Mouse (Mus musculus) heart, adult 2 months (tissue): ENCODE data around the gene Hapln2. TPM values are rescaled to one million over a fixed set of nuclear protein-coding genes. Genes with fewer than 3 reads are reported as not detected.

Experiments used
- DNase-seq, 2 experiments: peaks; one replicate each; pipeline ENCODE4 v3.0.0; 2021
- H3K27ac ChIP-seq: fragments of 200-600 bp; 2 replicates; pipeline ENCODE4 v1.8.1; 2022
- H3K27me3 ChIP-seq: fragments of 200-500 bp; 2 replicates; pipeline ENCODE4 v1.6.1; 2012; ENCODE audit warnings: mild to moderate bottlenecking, low read length, inconsistent platforms, mixed read lengths; ENCODE audit not compliant: control insufficient read depth, insufficient read depth
- H3K36me3 ChIP-seq: fragments of 200-500 bp; 2 replicates; pipeline ENCODE4 v1.6.1; 2012; ENCODE audit warnings: low read length, inconsistent platforms; ENCODE audit not compliant: control insufficient read depth, insufficient read depth
- H3K4me1 ChIP-seq: fragments of 200-500 bp; 2 replicates; pipeline ENCODE4 v1.6.1; 2011; ENCODE audit warnings: low read length; ENCODE audit not compliant: control insufficient read depth, insufficient read depth
- H3K4me3 ChIP-seq: fragments of 200-600 bp; 2 replicates; pipeline ENCODE4 v1.8.1; 2022
- H3K79me2 ChIP-seq: fragments of 200-500 bp; replicated peaks from 2 replicates; pipeline ENCODE4 v1.6.1; 2012; ENCODE audit warnings: mild to moderate bottlenecking, inconsistent platforms, low read length, moderate library complexity, mixed read lengths; ENCODE audit not compliant: control insufficient read depth, insufficient read depth
- H3K9ac ChIP-seq: fragments of 200-500 bp; 2 replicates; pipeline ENCODE4 v1.6.1; 2012; ENCODE audit warnings: low read depth, mild to moderate bottlenecking, control low read depth, inconsistent platforms, low read length, mixed read lengths
- CTCF ChIP-seq: fragments of 200-600 bp; IDR thresholded peaks from 2 replicates; pipeline ENCODE4 v1.8.1; 2022; ENCODE audit warnings: antibody characterized with exemption, mild to moderate bottlenecking, moderate library complexity
- EP300 ChIP-seq: fragments of 200-500 bp; IDR thresholded peaks from 2 replicates; pipeline ENCODE4 v1.6.1; 2011; ENCODE audit warnings: low read depth, low read length, control low read depth; ENCODE audit not compliant: insufficient read depth
- POLR2A ChIP-seq: fragments of 200-500 bp; IDR thresholded peaks from 2 replicates; pipeline ENCODE4 v1.6.1; 2011; ENCODE audit warnings: mild to moderate bottlenecking, low read depth, low read length, control low read depth; ENCODE audit not compliant: insufficient read depth
- WGBS: fragments of 180-500 bp; shearing (Covaris S2); methylation state at CpG from one replicate; pipeline ENCODE4 v1.1.7; 2018; 5-methylcytosine and 5-hydroxymethylcytosine counted together
- intact Hi-C: fragments of 180-260 bp; cut with DNase I; formaldehyde crosslinking; loops from one replicate; pipeline ENCODE4 v1.15.1; 2025
- polyA plus RNA-seq: library from polyadenylated mRNA; depleted of rRNA; stranded (reverse); fragments of >200 nt; gene quantifications from 2 replicates; pipeline ENCODE4 v1.2.3, GENCODE M21; 2012
- total RNA-seq, 2 experiments: library from RNA; stranded (reverse); gene quantifications; 2 replicates each; pipeline ENCODE4 v1.2.3; 2021

Gene Hapln2
- total and polyA plus RNA-seq, 3 experiments = not detected

GRCm38 (mm10) chr3:88057902-88058696 is 30.7 kb upstream of the Hapln2 start, which contains the start of gene Naxe:
TSS of gene Naxe (minus strand) at chr3:88058495.
- H3K9ac ChIP-seq = peak within 1 kb of the TSS; percentile 95
- under 1% methylated on average over 60 of the region's 60 CpGs for WGBS
- intact Hi-C loops = loop anchor here (1.0 kb wide), 1 partner anchor 15 kb away; the partner anchor contains the start of gene Gpatch4
- peak; percentile 89 to 91 for DNase-seq
- TF ChIP-seq CTCF = no peak
- TF ChIP-seq EP300 = 0 out of 2 replicates have a peak, but pooled peaks have one; percentile 8
- TF ChIP-seq POLR2A = peak; percentile 76
- peaks cover 3% of the 10 kb centered on the region for H3K4me1 ChIP-seq
- no peaks in the 10 kb centered on the region for H3K36me3 ChIP-seq
- peak within 1 kb of the TSS; percentile 96 for H3K4me3 ChIP-seq
- no peaks in the 10 kb centered on the region for H3K27me3 ChIP-seq
- peaks cover 4% of the 10 kb centered on the region; the same call in 1 of the 2 replicates for H3K79me2 ChIP-seq
- peak within 1 kb of the TSS; percentile 73 for H3K27ac ChIP-seq

GRCm38 (mm10) chr3:88057030-88057429 is 29.6 kb upstream of the Hapln2 start:
- TF ChIP-seq POLR2A (no peak), CTCF (no peak), EP300 (no peak)
- H3K4me3 ChIP-seq = no peak overlapping the region
- peaks cover 3% of the 10 kb centered on the region for H3K4me1 ChIP-seq
- no peak for DNase-seq
- H3K79me2 ChIP-seq = peaks cover 4% of the 10 kb centered on the region; the same call in 1 of the 2 replicates
- intact Hi-C loops = no loop called here
- H3K27ac ChIP-seq = no peak overlapping the region
- no peak overlapping the region for H3K9ac ChIP-seq
- no peaks in the 10 kb centered on the region for H3K36me3 ChIP-seq
- 94% methylated on average over 6 of the region's 6 CpGs for WGBS
- no peaks in the 10 kb centered on the region for H3K27me3 ChIP-seq

GRCm38 (mm10) chr3:88049532-88049931 is 22.1 kb upstream of the Hapln2 start:
- WGBS = 64% methylated on average over 3 of the region's 3 CpGs
- no peak for TF ChIP-seq CTCF
- no peak for TF ChIP-seq POLR2A
- no peak for TF ChIP-seq EP300
- no peaks in the 10 kb centered on the region for H3K27me3 ChIP-seq
- no peaks in the 10 kb centered on the region for H3K79me2 ChIP-seq
- H3K9ac ChIP-seq = no peak overlapping the region
- intact Hi-C loops = no loop called here
- H3K4me1 ChIP-seq = no peaks in the 10 kb centered on the region
- no peak overlapping the region for H3K27ac ChIP-seq
- no peak overlapping the region for H3K4me3 ChIP-seq
- H3K36me3 ChIP-seq = no peaks in the 10 kb centered on the region
- DNase-seq = no peak

DNA sequence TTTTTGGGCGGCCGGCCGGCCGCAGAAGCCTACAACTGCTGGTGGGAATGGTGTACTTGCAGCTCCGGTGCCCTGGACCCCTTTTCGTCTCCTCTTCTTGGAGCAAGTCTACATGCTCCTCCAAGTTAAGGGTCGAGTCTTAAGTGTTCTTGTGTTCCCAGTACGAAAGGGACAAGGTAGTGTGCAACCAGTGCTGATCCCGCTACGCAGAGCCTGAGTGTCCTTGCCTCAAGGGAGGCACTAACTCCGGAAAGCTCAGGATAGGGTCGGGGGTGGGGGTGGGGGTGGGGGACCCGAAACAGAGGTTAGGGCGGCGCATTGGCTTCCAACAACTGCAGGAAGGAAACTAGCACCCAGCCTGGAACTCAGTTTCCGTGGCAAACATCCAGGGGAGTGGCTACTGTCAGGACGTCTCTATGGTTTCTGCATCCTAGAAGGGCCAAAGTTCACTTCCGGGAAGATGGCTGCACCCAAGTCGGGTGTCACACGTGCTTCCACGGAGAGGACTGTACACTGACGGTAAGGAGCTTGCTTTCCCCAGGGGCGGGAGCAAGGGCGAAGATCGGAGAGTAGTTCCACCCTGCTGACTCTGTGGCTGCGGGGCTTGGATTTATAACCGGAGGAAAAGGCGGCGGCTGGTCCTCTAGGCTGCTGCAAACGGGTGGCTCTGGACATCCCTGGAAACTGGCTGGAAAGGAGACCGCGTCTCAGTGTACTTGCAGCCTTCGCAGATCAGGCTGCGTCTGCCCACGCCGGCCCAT is 15.5 kb upstream of the Hapln2 start, which contains the start of gene Gpatch4:
Gpatch4 (plus strand) TSS at position 448 of the 761 bp plus-strand sequence.
- no peaks in the 10 kb centered on the region; the same call in 1 of the 2 replicates for H3K36me3 ChIP-seq
- H3K4me3 ChIP-seq = peak within 1 kb of the TSS; percentile 83
- H3K9ac ChIP-seq = peak within 1 kb of the TSS; percentile 44
- peak; percentile 81 for TF ChIP-seq POLR2A
- peak; percentile 85 for TF ChIP-seq EP300
- TF ChIP-seq CTCF = no peak
- no peaks in the 10 kb centered on the region for H3K79me2 ChIP-seq
- no peaks in the 10 kb centered on the region for H3K4me1 ChIP-seq
- intact Hi-C loops = loop anchor here (1.0 to 2.0 kb wide), 2 partner anchors 15 to 40 kb away; partner anchors contain the start of gene Naxe
- peak; percentile 80 to 89 for DNase-seq
- WGBS = 7% methylated on average over 36 of the region's 36 CpGs
- H3K27me3 ChIP-seq = 0 out of 2 replicates have a peak, but pooled peaks cover 1% of the 10 kb centered on the region
- H3K27ac ChIP-seq = peak within 1 kb of the TSS; percentile 72

- WGBS = 59% methylated on average over 1 of the region's 1 CpGs
- Histone ChIP-seq H3K9ac (no peak overlapping the region), H3K4me3 (no peak overlapping the region), H3K4me1 (no peaks in the 10 kb centered on the region), H3K36me3 (no peaks in the 10 kb centered on the region), H3K27me3 (no peaks in the 10 kb centered on the region), H3K27ac (no peak overlapping the region), H3K79me2 (no peaks in the 10 kb centered on the region)
- no peak for DNase-seq
- intact Hi-C loops = no loop called here
- TF ChIP-seq POLR2A = no peak
- no peak for TF ChIP-seq EP300
- TF ChIP-seq CTCF = no peak
Observed at GRCm38 (mm10) chr3:88035561-88036293, 8.3 kb upstream of the Hapln2 start.
